Mouse (Mus musculus): ENCODE results near the gene Ppp1r16b.

- TF ChIP-seq CTCF (conservative IDR thresholded peaks at IDR 0.05; ENCODE audit: insufficient read depth, insufficient read length, low read depth, low read length) = no peak
- TF ChIP-seq POLR2A (IDR thresholded peaks at IDR 0.05; ENCODE audit: low read depth, low read length) = no peak
These were observed 95.0 kb downstream of the Ppp1r16b start for GRCm38 (mm10) chr2:158760231-158760630.

Data from kidney, adult 2 months (tissue).